Mouse (Mus musculus): Measurements from ENCODE around the gene Stmn1.
"Not testable (repeated sequence)": the region's sequence is repeated elsewhere in the genome, so short reads cannot be mapped to it uniquely, and the experiment has no call there.

Gene Stmn1

GRCm38 (mm10) chr4:134489986-134490665, 22.0 kb downstream of the Stmn1 start:
- no peak for DNase-seq

GRCm38 (mm10) chr4:134491716-134492115, 23.6 kb downstream of the Stmn1 start:
- DNase-seq: peak; percentile 42

GRCm38 (mm10) chr4:134494161-134494560, 26.0 kb downstream of the Stmn1 start:
- DNase-seq: not testable (repeated sequence)

- DNase-seq: no peak
These were observed 26.8 kb downstream of the Stmn1 start for GRCm38 (mm10) chr4:134494780-134495545.

DNA sequence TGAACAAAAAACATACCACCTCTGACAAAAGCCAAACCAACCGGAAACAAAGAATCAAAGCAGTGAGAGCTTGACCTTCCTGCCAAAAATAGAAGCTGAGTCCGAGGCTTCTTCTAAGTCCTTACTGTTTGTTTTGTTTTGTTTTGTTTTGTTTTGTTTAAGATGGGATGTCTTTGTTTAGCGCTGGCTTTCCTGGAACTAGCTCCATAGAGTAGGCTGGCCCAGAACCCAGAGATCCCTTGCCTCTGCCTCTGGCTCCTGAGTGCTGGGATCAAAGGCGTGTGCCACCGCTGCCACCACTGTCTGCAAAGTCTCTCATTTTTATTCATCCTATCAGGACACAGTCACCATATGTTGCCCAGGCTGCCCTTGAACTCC, 27.4 kb downstream of the Stmn1 start:
- DNase-seq: no peak

- DNase-seq: peak; percentile 83
These were observed 28.6 kb downstream of the Stmn1 start, which contains the start of gene Paqr7 for GRCm38 (mm10) chr4:134496595-134497210. TSS of gene Paqr7 (plus strand) at chr4:134496697.

GRCm38 (mm10) chr4:134497223-134497622, 29.1 kb downstream of the Stmn1 start:
- no peak for DNase-seq

GRCm38 (mm10) chr4:134497986-134498731, 30.0 kb downstream of the Stmn1 start:
- no peak for DNase-seq

DNA sequence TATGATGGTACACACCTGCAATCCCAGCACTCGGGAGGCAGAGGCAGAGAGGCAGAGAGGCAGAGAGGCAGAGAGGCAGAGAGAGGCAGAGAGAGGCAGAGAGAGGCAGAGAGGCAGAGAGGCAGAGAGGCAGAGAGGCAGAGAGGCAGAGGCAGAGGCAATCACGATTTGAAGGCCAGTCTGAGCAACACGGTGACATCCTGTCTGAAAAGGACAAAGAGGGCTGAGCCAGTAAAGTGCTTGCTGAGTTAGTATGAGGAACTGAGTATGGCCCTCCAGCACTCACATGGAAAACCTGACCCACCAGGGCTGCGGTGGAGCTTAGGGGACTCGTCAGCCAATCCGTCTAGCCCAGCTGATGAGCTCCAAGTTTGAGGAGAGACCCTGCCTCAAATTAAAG, 30.9 kb downstream of the Stmn1 start:
- DNase-seq: not testable (repeated sequence)

DNA sequence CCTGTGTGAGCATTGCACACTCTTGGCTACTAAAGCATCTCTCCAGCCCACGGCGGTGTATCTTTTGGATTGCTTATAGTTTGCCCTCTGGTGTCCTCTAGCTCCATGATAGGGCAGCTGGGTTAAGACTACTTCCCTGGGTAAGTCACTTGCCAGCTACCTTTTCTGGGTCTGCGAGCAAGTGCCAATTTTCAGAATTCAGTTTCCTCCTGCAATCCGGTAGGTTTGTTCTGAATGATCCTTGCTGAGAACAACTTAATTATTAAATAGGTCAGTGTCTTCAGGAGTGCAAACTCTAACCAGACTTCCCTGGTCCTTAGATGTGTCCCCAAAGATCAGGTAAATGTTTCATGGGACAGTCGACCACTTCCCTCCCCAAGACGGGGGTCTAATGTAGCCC, 33.0 kb downstream of the Stmn1 start:
- DNase-seq: no peak

GRCm38 (mm10) chr4:134503686-134504357, 35.7 kb downstream of the Stmn1 start:
- no peak for DNase-seq

GRCm38 (mm10) chr4:134505303-134505789, 37.2 kb downstream of the Stmn1 start:
- DNase-seq: no peak

- DNase-seq: no peak
These were observed 38.0 kb downstream of the Stmn1 start for GRCm38 (mm10) chr4:134505966-134506594.

- no peak for DNase-seq
These were observed 38.6 kb downstream of the Stmn1 start for GRCm38 (mm10) chr4:134506713-134507112.

- no peak for DNase-seq
These were observed 42.3 kb downstream of the Stmn1 start for GRCm38 (mm10) chr4:134510396-134510795.

- peak; percentile 82 for DNase-seq
These were observed 42.8 kb downstream of the Stmn1 start, which contains the start of gene Aunip for GRCm38 (mm10) chr4:134510845-134511411. TSS of gene Aunip (plus strand) at chr4:134510999.

- no peak for DNase-seq
These were observed 43.6 kb downstream of the Stmn1 start for GRCm38 (mm10) chr4:134511730-134512129.

GRCm38 (mm10) chr4:134512798-134513197, 44.7 kb downstream of the Stmn1 start:
- DNase-seq: no peak

DNA sequence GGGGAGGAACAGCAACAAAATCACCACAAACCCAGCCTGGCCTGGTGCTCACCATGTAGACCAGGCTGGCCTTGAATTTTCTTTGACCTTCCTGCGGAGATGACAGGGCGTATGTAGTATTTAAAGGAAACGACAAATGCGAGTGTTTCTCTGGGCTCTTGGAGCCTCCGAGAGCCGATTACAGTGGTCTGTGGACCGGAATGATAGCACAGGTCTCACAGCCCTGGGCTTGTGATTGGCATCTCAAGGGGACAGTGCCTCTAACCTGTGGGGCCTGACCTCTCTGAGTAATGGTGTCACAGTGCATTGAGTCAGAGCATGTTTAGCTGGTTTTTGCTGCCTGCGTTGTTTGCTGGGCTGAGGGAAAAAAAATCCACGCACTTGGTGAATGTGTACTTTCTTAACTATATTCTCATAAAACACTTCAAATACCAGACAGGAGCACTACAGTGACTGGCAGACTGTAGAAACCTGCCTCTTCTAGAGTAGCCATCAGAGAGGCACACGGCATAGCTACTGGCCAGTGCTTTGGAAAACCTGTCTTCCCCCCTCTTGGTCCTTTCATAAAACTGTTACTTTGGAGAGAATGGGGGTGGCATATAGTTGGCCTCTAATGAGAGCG, 46.3 kb downstream of the Stmn1 start:
- no peak for DNase-seq

- no peak for DNase-seq
These were observed 47.5 kb downstream of the Stmn1 start for GRCm38 (mm10) chr4:134515614-134516013.

- DNase-seq: no peak
These were observed 48.9 kb downstream of the Stmn1 start for GRCm38 (mm10) chr4:134516981-134517380.
